Mouse (Mus musculus): ENCODE data around the gene Klf5.

GRCm38 (mm10) chr14:99309606-99310005, 11.1 kb downstream of the Klf5 start:
- TF ChIP-seq CTCF (IDR thresholded peaks at IDR 0.05) (no peak), EP300 (IDR thresholded peaks at IDR 0.05) (no peak)
